Mouse (Mus musculus) midbrain, postnatal 0 days (tissue): ENCODE data around the gene Rabep2. TPM values are rescaled to one million over a fixed set of nuclear protein-coding genes. Genes with fewer than 3 reads are reported as not detected.

Experiments
- ATAC-seq: fragments of 200-750 bp; cut with Nextera tagmentation; 2 replicates; pipeline ENCODE4 v1.8.0; 2017; ENCODE audit warnings: moderate number of reproducible peaks, mild to moderate bottlenecking, moderate TSS enrichment, moderate library complexity; ENCODE audit not compliant: low FRiP score
- DNase-seq: peaks from one replicate; pipeline ENCODE4 v3.0.0-alpha.2; 2015; ENCODE audit warnings: low spot score
- H3K27ac ChIP-seq: fragments of 300-500 bp; sonication (generic); 2 replicates; pipeline ENCODE4 v1.5.1; 2014; ENCODE audit warnings: low read depth, mild to moderate bottlenecking, low read length, mixed read lengths
- H3K27me3 ChIP-seq: fragments of 300-500 bp; sonication (generic); 2 replicates; pipeline ENCODE4 v1.6.1; 2014; ENCODE audit warnings: low read length, control low read depth, mixed read lengths; ENCODE audit not compliant: insufficient read depth
- H3K36me3 ChIP-seq: fragments of 300-500 bp; sonication (generic); 2 replicates; pipeline ENCODE4 v1.6.1; 2014; ENCODE audit warnings: low read length, control low read depth, mixed read lengths; ENCODE audit not compliant: insufficient read depth
- H3K4me1 ChIP-seq: fragments of 300-500 bp; sonication (generic); 2 replicates; pipeline ENCODE4 v1.6.1; 2014; ENCODE audit warnings: mild to moderate bottlenecking, control low read depth, antibody characterized with exemption, low read length, mixed read lengths; ENCODE audit not compliant: insufficient read depth
- H3K4me2 ChIP-seq: fragments of 300-500 bp; sonication (generic); 2 replicates; pipeline ENCODE4 v1.6.1; 2014; ENCODE audit warnings: low read depth, mild to moderate bottlenecking, low read length, mixed read lengths; ENCODE audit not compliant: poor library complexity, severe bottlenecking
- H3K4me3 ChIP-seq: fragments of 300-500 bp; sonication (generic); 2 replicates; pipeline ENCODE4 v1.5.1; 2014; ENCODE audit warnings: low read depth, mild to moderate bottlenecking, low read length, moderate library complexity
- H3K9ac ChIP-seq: fragments of 300-500 bp; sonication (generic); replicated peaks from 2 replicates; pipeline ENCODE4 v1.6.1; 2014; ENCODE audit warnings: mild to moderate bottlenecking, low read length, moderate library complexity, mixed read lengths; ENCODE audit not compliant: poor library complexity, severe bottlenecking
- H3K9me3 ChIP-seq: fragments of 300-500 bp; sonication (generic); 2 replicates; pipeline ENCODE4 v1.6.1; 2016; ENCODE audit warnings: low read length, control low read depth
- CTCF ChIP-seq: IDR thresholded peaks from 2 replicates; pipeline ENCODE4 v1.5.1; 2016; ENCODE audit warnings: antibody characterized with exemption, mild to moderate bottlenecking
- whole genome bisulfite sequencing: fragments of 180-500 bp; shearing (Covaris S2); extraction: QIAGEN DNeasy Blood & Tissue Kit; methylation state at CpG from one replicate; pipeline ENCODE4 v1.1.7; 2014; 5-methylcytosine and 5-hydroxymethylcytosine counted together
- polyA plus RNA-seq: library from polyadenylated mRNA; unstranded; fragments of >200 nt; fragmentation: Nextera tagmentation; extraction: Ambion mirVana; gene quantifications from 2 replicates; pipeline ENCODE4 v1.2.1, GENCODE M21; 2015
- total RNA-seq: library from RNA; depleted of rRNA; stranded (reverse); fragments of >200 nt; gene quantifications from 2 replicates; pipeline ENCODE4 v1.2.3, GENCODE M21; 2014

Gene Rabep2
- total and polyA plus RNA-seq, 2 experiments from 2014 or later: 18.5 to 21.0 TPM

DNA sequence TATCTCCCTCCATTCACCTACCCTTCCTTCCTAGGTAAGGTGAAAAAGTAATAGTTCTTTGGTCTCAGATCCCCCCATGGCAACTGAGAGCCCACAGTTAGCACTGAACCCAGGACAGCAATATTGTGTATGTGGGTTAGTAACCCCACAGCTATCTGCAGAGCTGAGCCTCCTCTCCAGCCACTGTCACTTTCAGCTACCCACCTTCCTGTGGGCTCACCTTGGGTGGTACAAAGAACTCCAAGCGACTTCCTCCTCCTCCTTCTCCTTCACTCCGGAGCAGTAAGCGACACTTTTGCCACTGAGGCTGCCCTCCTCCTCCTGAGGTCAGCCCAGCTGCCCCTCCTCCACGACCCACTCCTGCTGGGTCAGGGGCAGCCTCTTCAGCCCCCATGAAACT, 43.3 kb downstream of the Rabep2 start:
- peaks cover 55% of the 10 kb centered on the region for H3K36me3 ChIP-seq
- no peak for TF ChIP-seq CTCF
- H3K9me3 ChIP-seq: no peaks in the 10 kb centered on the region
- no peaks in the 10 kb centered on the region for H3K27me3 ChIP-seq
- H3K9ac ChIP-seq: no peak overlapping the region
- H3K27ac ChIP-seq: no peak overlapping the region
- ATAC-seq (no peak), DNase-seq (no peak)
- 91% methylated on average over 4 of the region's 4 CpGs for WGBS
- H3K4me2 ChIP-seq: no peak overlapping the region
- H3K4me1 ChIP-seq: peaks cover 5% of the 10 kb centered on the region; the same call in 1 of the 2 replicates
- H3K4me3 ChIP-seq: no peak overlapping the region

DNA sequence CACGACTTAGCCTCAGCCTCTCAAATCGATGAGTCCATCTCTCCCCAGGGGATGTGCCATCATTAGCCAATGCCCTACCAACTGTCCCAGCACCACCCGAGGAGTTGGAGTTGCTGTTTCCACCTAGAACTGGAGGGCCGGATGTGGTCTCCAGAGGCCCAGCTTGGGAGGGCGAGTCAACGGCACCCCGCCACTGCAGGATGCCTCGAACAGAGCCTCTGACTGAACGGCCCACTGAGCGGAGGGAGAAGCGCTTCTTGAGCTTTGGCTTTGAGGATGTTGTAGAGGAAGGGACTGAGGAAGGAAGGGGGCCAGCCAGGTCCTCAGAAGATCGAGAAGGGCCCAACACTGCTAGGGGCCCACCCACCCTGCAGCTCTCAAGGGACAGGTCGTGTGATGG, 43.7 kb downstream of the Rabep2 start:
- 87% methylated on average over 13 of the region's 13 CpGs for WGBS
- no peak for ATAC-seq
- peaks cover 50% of the 10 kb centered on the region for H3K36me3 ChIP-seq

DNA sequence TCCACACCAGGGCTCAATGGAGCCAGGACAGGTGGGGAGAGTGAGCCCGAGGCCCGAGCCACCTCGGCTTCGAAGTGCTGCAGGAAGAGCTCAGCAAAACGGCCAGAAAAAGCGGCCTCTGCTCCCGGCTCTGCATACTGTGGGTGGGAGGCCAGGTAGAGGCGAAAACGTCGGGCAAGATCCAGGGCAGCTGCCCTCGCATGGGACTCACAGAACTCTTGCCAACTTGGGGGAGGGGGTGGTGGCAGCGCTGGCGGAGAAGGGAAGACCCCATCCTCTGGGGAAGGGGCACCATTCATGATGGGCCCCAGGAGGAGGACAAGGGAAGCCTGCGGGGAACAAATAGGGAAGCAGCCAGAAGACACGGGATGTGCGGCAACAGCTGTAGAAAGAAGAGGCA, 44.2 kb downstream of the Rabep2 start:
- no peaks in the 10 kb centered on the region for H3K27me3 ChIP-seq
- WGBS: 91% methylated on average over 16 of the region's 16 CpGs
- H3K4me3 ChIP-seq: no peak overlapping the region
- no peak for TF ChIP-seq CTCF
- no peak for DNase-seq
- no peak overlapping the region for H3K4me2 ChIP-seq
- no peak overlapping the region for H3K9ac ChIP-seq
- H3K36me3 ChIP-seq: peaks cover 46% of the 10 kb centered on the region
- no peaks in the 10 kb centered on the region for H3K9me3 ChIP-seq
- H3K4me1 ChIP-seq: peaks cover 5% of the 10 kb centered on the region; the same call in 1 of the 2 replicates
- ATAC-seq: no peak
- H3K27ac ChIP-seq: no peak overlapping the region

More for the DNA sequence above, 43.7 kb downstream of the Rabep2 start:
- Histone ChIP-seq H3K9ac (no peak overlapping the region), H3K4me3 (no peak overlapping the region), H3K27ac (no peak overlapping the region), H3K27me3 (no peaks in the 10 kb centered on the region), H3K9me3 (no peaks in the 10 kb centered on the region), H3K4me2 (no peak overlapping the region), H3K4me1 (peaks cover 5% of the 10 kb centered on the region; the same call in 1 of the 2 replicates)
- no peak for TF ChIP-seq CTCF
- DNase-seq: no peak

DNA sequence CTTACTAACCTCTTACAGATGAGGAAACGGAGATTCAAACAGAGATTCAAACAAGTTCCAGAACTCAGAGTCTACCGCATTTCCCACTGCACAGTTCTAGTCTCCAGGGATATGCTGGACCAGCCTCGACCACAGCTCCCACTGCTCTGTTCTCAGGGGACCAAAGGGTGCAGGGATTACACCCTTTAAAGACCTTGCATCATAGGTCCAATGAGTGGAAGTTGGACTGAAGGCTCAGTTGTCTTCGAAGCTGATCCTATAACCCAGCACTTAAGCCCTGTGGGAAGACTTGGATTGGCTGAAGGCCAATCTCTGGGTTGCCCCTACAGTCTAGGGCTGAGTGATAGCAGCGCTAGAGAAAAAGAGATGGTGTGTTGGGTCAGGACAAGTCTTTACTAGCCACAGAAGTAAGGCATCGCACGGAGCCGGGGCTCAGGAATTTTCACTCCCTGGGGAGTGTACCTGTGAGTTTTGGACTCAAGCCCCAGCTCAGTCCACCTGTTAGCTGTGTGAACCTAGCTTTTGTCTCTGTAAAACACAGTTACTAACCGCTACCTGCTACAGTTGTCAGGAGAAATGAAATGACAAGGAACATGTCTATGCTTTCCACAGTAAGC, 45.0 kb downstream of the Rabep2 start:
- 83% methylated on average over 9 of the region's 9 CpGs for WGBS
- H3K36me3 ChIP-seq: peaks cover 40% of the 10 kb centered on the region
- DNase-seq: no peak
- H3K9me3 ChIP-seq: no peaks in the 10 kb centered on the region
- no peak for TF ChIP-seq CTCF
- peak overlapping the region; percentile 97; the same call in 1 of the 2 replicates for H3K9ac ChIP-seq
- H3K4me3 ChIP-seq: peak overlapping the region; percentile 85
- H3K4me1 ChIP-seq: peaks cover 5% of the 10 kb centered on the region; the same call in 1 of the 2 replicates
- H3K27me3 ChIP-seq: no peaks in the 10 kb centered on the region
- no peak overlapping the region for H3K27ac ChIP-seq
- peak overlapping the region; percentile 97 for H3K4me2 ChIP-seq
- no peak for ATAC-seq

DNA sequence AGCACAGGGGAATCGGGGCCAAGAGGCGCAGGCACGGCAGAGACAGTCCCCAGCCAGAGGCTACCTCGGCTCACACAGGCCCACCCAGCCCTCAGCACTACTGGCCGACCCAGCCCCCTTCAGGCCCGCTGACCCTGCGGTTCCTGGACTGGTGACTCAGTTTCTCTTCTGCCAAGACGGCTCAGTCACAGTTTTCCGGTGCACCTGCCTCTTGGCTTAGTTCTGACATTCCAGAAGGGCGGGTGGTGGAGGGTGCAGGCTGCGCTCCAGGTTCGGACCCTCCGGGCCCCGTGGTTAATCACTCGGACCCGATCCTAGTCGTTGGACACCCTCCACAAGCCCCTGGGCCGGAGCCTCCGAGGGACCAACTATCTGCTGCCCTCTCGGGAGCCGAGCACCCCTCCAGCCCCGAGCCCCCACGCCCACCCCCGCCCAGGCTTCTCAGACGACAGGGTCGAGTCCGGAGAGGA, 46.0 kb downstream of the Rabep2 start:
- Histone ChIP-seq H3K9me3 (no peaks in the 10 kb centered on the region), H3K4me1 (peaks cover 5% of the 10 kb centered on the region; the same call in 1 of the 2 replicates), H3K27ac (peak overlapping the region; percentile 94), H3K36me3 (peaks cover 31% of the 10 kb centered on the region), H3K4me3 (peak overlapping the region; percentile 85), H3K27me3 (no peaks in the 10 kb centered on the region), H3K9ac (peak overlapping the region; percentile 97), H3K4me2 (peak overlapping the region; percentile 97)
- ATAC-seq (peak; percentile 31), DNase-seq (peak; percentile 6)
- no peak for TF ChIP-seq CTCF
- 1% methylated on average over 21 of the region's 27 CpGs for WGBS

DNA sequence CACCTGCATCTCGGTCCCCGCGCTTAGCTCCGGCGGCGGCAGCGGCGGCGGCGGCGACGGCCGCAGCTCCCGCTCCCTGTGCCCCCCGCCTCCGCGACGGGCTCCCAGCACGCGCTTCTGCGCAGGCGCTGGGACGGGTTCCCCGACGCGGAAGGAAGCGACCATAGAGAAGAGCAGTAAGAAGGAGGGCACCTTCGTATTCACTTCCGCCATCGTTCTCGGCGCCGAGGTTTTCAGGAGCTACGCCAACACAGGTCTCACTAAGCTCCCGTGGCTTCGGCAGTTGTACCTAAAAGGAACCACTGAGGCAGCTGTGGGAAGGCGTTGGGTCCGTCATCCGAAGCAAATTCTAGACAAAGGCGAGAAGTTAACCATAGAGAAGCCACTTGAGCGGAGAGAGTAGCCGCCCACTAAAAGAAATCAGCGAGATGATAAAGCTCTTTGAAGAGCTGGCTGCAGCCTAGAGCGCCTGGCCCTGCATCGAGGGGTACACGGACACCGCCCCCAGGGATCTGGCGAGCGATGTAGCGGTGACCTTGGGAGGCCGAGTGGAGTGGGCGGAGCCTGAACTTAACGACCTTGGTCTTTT, 46.5 kb downstream of the Rabep2 start, which contains the start of gene Sh2b1:
TSS of gene Sh2b1 (minus strand) at position 432 of the 589 bp plus-strand sequence.
- DNase-seq (peak; percentile 96), ATAC-seq (peak; percentile 93)
- Histone ChIP-seq H3K27ac (peak within 1 kb of the TSS; percentile 94), H3K4me3 (peak within 1 kb of the TSS; percentile 85), H3K4me1 (peaks cover 5% of the 10 kb centered on the region; the same call in 1 of the 2 replicates), H3K4me2 (peak within 1 kb of the TSS; percentile 97), H3K36me3 (peaks cover 25% of the 10 kb centered on the region), H3K9ac (peak within 1 kb of the TSS; percentile 97), H3K9me3 (no peaks in the 10 kb centered on the region), H3K27me3 (no peaks in the 10 kb centered on the region)
- under 1% methylated on average over 51 of the region's 53 CpGs for WGBS
- TF ChIP-seq CTCF: peak; percentile 63
